Mouse (Mus musculus) bone marrow macrophage, adult 2 months (primary cell): ENCODE data around the gene Smtnl2.

Source experiments
- CTCF ChIP-seq: IDR thresholded peaks from 2 replicates; pipeline ENCODE4 v1.5.1; 2012; ENCODE audit warnings: low read depth, mild to moderate bottlenecking, low read length, moderate library complexity
- POLR2A ChIP-seq: IDR thresholded peaks from 2 replicates; pipeline ENCODE4 v1.6.1; 2012; ENCODE audit warnings: mild to moderate bottlenecking, low read depth, low read length, borderline replicate concordance

GRCm38 (mm10) chr11:72415155-72415554 lies 3.6 kb upstream of the Smtnl2 start:
- TF ChIP-seq CTCF (no peak), POLR2A (no peak)
